Mouse (Mus musculus) limb, embryonic 14.5 days (tissue): ENCODE results near the gene Rpap1. TPM values are rescaled to one million over a fixed set of nuclear protein-coding genes. Genes with fewer than 3 reads are reported as not detected.

Source experiments
- ATAC-seq: fragments of 200-750 bp; cut with Nextera tagmentation; 2 replicates; pipeline ENCODE4 v1.8.0; 2017; ENCODE audit warnings: low read depth, moderate number of reproducible peaks, moderate TSS enrichment; ENCODE audit not compliant: low FRiP score
- DNase-seq: peaks from one replicate; pipeline ENCODE4 v3.0.0-alpha.2; 2015; ENCODE audit warnings: low spot score
- H3K27ac ChIP-seq: fragments of 300-500 bp; sonication (generic); replicated peaks from 2 replicates; pipeline ENCODE4 v1.5.1; 2014; ENCODE audit warnings: low read depth, mild to moderate bottlenecking, low read length, moderate library complexity, mixed read lengths
- H3K27me3 ChIP-seq: fragments of 300-500 bp; sonication (generic); 2 replicates; pipeline ENCODE4 v1.6.1; 2014; ENCODE audit warnings: low read length, mixed read lengths; ENCODE audit not compliant: control insufficient read depth, insufficient read depth
- H3K36me3 ChIP-seq: fragments of 300-500 bp; sonication (generic); 2 replicates; pipeline ENCODE4 v1.6.1; 2014; ENCODE audit warnings: mild to moderate bottlenecking, low read length, moderate library complexity, mixed read lengths; ENCODE audit not compliant: control insufficient read depth, insufficient read depth
- H3K4me1 ChIP-seq: fragments of 300-500 bp; sonication (generic); 2 replicates; pipeline ENCODE4 v1.6.1; 2014; ENCODE audit warnings: antibody characterized with exemption, low read length, mixed read lengths; ENCODE audit not compliant: control insufficient read depth, insufficient read depth
- H3K4me2 ChIP-seq: fragments of 300-500 bp; sonication (generic); replicated peaks from 2 replicates; pipeline ENCODE4 v1.6.1; 2014; ENCODE audit warnings: low read depth, mild to moderate bottlenecking, low read length, moderate library complexity; ENCODE audit not compliant: severe bottlenecking
- H3K4me3 ChIP-seq: fragments of 300-500 bp; sonication (generic); replicated peaks from 2 replicates; pipeline ENCODE4 v1.5.1; 2014; ENCODE audit warnings: low read length
- H3K9ac ChIP-seq: fragments of 300-500 bp; sonication (generic); 2 replicates; pipeline ENCODE4 v1.6.1; 2014; ENCODE audit warnings: mild to moderate bottlenecking, low read depth, low read length, moderate library complexity; ENCODE audit not compliant: severe bottlenecking
- H3K9me3 ChIP-seq: fragments of 300-500 bp; sonication (generic); 2 replicates; pipeline ENCODE4 v1.6.1; 2016; ENCODE audit warnings: low read length; ENCODE audit not compliant: control insufficient read depth
- POLR2A ChIP-seq: fragments of 200-500 bp; IDR thresholded peaks from 2 replicates; pipeline ENCODE4 v1.8.0; 2012; ENCODE audit warnings: inconsistent platforms, mild to moderate bottlenecking, moderate library complexity, borderline replicate concordance; ENCODE audit not compliant: insufficient read depth, insufficient read length; ENCODE audit errors: extremely low read depth
- WGBS: fragments of 180-500 bp; shearing (Covaris S2); extraction: QIAGEN DNeasy Blood & Tissue Kit; methylation state at CpG from one replicate; pipeline ENCODE4 v1.1.7; 2014; 5-methylcytosine and 5-hydroxymethylcytosine counted together
- polyA plus RNA-seq, 2 experiments: library from polyadenylated mRNA; depleted of rRNA in 1 of 2; stranded (reverse) in 1 of 2; unstranded in 1 of 2; fragments of >200 nt; fragmentation: Nextera tagmentation in 1 of 2; extraction: Ambion mirVana in 1 of 2; gene quantifications; 2 replicates each; pipeline versions ENCODE4 v1.2.1 to v1.2.3; 2012 to 2014

Gene Rpap1
- polyA plus RNA-seq (2012; rRNA removed) (27.7 and 39.8 TPM in 2 replicates), polyA plus RNA-seq (2014; fragmentation: Nextera tagmentation; extraction: Ambion mirVana) (22.5 and 27.0 TPM in 2 replicates)

GRCm38 (mm10) chr2:119787206-119787883, at the start of gene Rpap1:
TSS of gene Rpap1 (minus strand) at chr2:119787537.
- under 1% methylated on average over 44 of the region's 44 CpGs for WGBS
- H3K36me3 ChIP-seq: peaks cover 8% of the 10 kb centered on the region
- no peaks in the 10 kb centered on the region for H3K27me3 ChIP-seq
- peak within 1 kb of the TSS; percentile 59 for H3K4me3 ChIP-seq
- no peaks in the 10 kb centered on the region for H3K9me3 ChIP-seq
- peak; percentile 97 for ATAC-seq
- peak within 1 kb of the TSS; percentile 76 for H3K4me2 ChIP-seq
- peak within 1 kb of the TSS; percentile 78 for H3K27ac ChIP-seq
- DNase-seq: peak; percentile 83
- peaks cover 6% of the 10 kb centered on the region for H3K4me1 ChIP-seq
- TF ChIP-seq POLR2A: peak; percentile 98
- H3K9ac ChIP-seq: peak within 1 kb of the TSS; percentile 59

- Histone ChIP-seq H3K27ac (no peak overlapping the region), H3K4me1 (no peaks in the 10 kb centered on the region), H3K9ac (no peak overlapping the region), H3K27me3 (no peaks in the 10 kb centered on the region), H3K4me2 (no peak overlapping the region), H3K9me3 (no peaks in the 10 kb centered on the region), H3K36me3 (no peaks in the 10 kb centered on the region), H3K4me3 (no peak overlapping the region)
- ATAC-seq: no peak
- 92% methylated on average over 4 of the region's 4 CpGs for WGBS
- DNase-seq: no peak
- TF ChIP-seq POLR2A: no peak
Observed at GRCm38 (mm10) chr2:119834231-119834630, 46.9 kb upstream of the Rpap1 start.

GRCm38 (mm10) chr2:119830579-119830978, 43.2 kb upstream of the Rpap1 start:
- ATAC-seq (no peak), DNase-seq (no peak)
- Histone ChIP-seq H3K27ac (no peak overlapping the region), H3K9me3 (no peaks in the 10 kb centered on the region), H3K27me3 (no peaks in the 10 kb centered on the region), H3K4me2 (no peak overlapping the region), H3K36me3 (no peaks in the 10 kb centered on the region), H3K4me3 (no peak overlapping the region), H3K9ac (no peak overlapping the region), H3K4me1 (no peaks in the 10 kb centered on the region)
- WGBS: 55% methylated on average over 2 of the region's 2 CpGs
- TF ChIP-seq POLR2A: no peak

GRCm38 (mm10) chr2:119821136-119821535, 33.8 kb upstream of the Rpap1 start:
- DNase-seq: no peak
- H3K4me1 ChIP-seq: no peaks in the 10 kb centered on the region
- WGBS: 86% methylated on average over 9 of the region's 9 CpGs
- no peak overlapping the region for H3K4me2 ChIP-seq
- H3K9me3 ChIP-seq: no peaks in the 10 kb centered on the region
- peaks cover 16% of the 10 kb centered on the region for H3K36me3 ChIP-seq
- no peak overlapping the region for H3K27ac ChIP-seq
- TF ChIP-seq POLR2A: no peak
- no peaks in the 10 kb centered on the region for H3K27me3 ChIP-seq
- ATAC-seq: no peak
- H3K4me3 ChIP-seq: no peak overlapping the region
- H3K9ac ChIP-seq: no peak overlapping the region

- no peak overlapping the region for H3K9ac ChIP-seq
- ATAC-seq: no peak
- WGBS: 53% methylated on average over 9 of the region's 9 CpGs
- H3K27ac ChIP-seq: no peak overlapping the region
- H3K27me3 ChIP-seq: no peaks in the 10 kb centered on the region
- no peaks in the 10 kb centered on the region for H3K9me3 ChIP-seq
- DNase-seq: peak; percentile 17
- no peak for TF ChIP-seq POLR2A
- H3K4me3 ChIP-seq: no peak overlapping the region
- H3K4me1 ChIP-seq: no peaks in the 10 kb centered on the region
- no peak overlapping the region for H3K4me2 ChIP-seq
- peaks cover 22% of the 10 kb centered on the region for H3K36me3 ChIP-seq
Observed at GRCm38 (mm10) chr2:119818668-119819272, 31.4 kb upstream of the Rpap1 start.
